Mouse (Mus musculus) induced T-regulatory cell, adult 2 months (primary cell): ENCODE measurements at regions not wholly inside any gene's neighbourhood (a gene's known extent, or its start where the extent isn't known, plus 50 kb on each side); places are given as distances from the start of the nearest gene placed in this dataset.

Experiments
- DNase-seq: peaks from one replicate; pipeline ENCODE4 v3.0.0-alpha.2; 2012; ENCODE audit warnings: low read depth

GRCm38 (mm10) chrX:68313486-68313885 lies 364.9 kb upstream of the Fmr1 start:
- peak; percentile 24 for DNase-seq
